Mouse (Mus musculus): Measurements from ENCODE around the gene Plppr5. TPM values are rescaled to one million over a fixed set of nuclear protein-coding genes. Genes with fewer than 3 reads are reported as not detected.

Gene Plppr5
- polyA plus RNA-seq, 2 experiments from 2014 or later, result not detected

GRCm38 (mm10) chr3:117708788-117709187, 134.2 kb downstream of the Plppr5 start:
- no peak for ATAC-seq

GRCm38 (mm10) chr3:117716534-117717280, 142.1 kb downstream of the Plppr5 start:
- no peak for ATAC-seq

- no peak for ATAC-seq
Observed at GRCm38 (mm10) chr3:117723390-117723789, 148.8 kb downstream of the Plppr5 start.

GRCm38 (mm10) chr3:117724521-117724920, 149.9 kb downstream of the Plppr5 start:
- ATAC-seq, result no peak

GRCm38 (mm10) chr3:117725501-117725900, 150.9 kb downstream of the Plppr5 start:
- ATAC-seq, result no peak

- ATAC-seq, result no peak
Observed at GRCm38 (mm10) chr3:117728136-117728535, 153.5 kb downstream of the Plppr5 start.

- no peak for ATAC-seq
Observed at GRCm38 (mm10) chr3:117729121-117730072, 154.8 kb downstream of the Plppr5 start.

- ATAC-seq, result no peak
Observed at GRCm38 (mm10) chr3:117731545-117731944, 156.9 kb downstream of the Plppr5 start.

GRCm38 (mm10) chr3:117732661-117733060, 158.0 kb downstream of the Plppr5 start:
- no peak for ATAC-seq

Other genes starting within 250 kb of the Plppr5 start
- gene Plppr4, start 214.0 kb upstream of the Plppr5 start, polyA plus RNA-seq (2017; shearing (Covaris generic)), result not detected

Data from activated CD4-positive, CD25-positive, alpha-beta regulatory T cell, adult 4 months (primary cell).